Mouse (Mus musculus) ES-Bruce4 (cell line): ENCODE measurements around the gene Atp5e.

Source experiments
- CTCF ChIP-seq: IDR thresholded peaks from one replicate; pipeline ENCODE4 v1.8.1; 2011; ENCODE audit warnings: low read depth, low read length
- EP300 ChIP-seq: IDR thresholded peaks from 2 replicates; pipeline ENCODE4 v1.6.1; 2011; ENCODE audit warnings: low read depth, low read length; ENCODE audit not compliant: insufficient read depth
- POLR2A ChIP-seq: IDR thresholded peaks from one replicate; pipeline ENCODE4 v1.8.1; 2011; ENCODE audit warnings: low read length; ENCODE audit not compliant: insufficient read depth

DNA sequence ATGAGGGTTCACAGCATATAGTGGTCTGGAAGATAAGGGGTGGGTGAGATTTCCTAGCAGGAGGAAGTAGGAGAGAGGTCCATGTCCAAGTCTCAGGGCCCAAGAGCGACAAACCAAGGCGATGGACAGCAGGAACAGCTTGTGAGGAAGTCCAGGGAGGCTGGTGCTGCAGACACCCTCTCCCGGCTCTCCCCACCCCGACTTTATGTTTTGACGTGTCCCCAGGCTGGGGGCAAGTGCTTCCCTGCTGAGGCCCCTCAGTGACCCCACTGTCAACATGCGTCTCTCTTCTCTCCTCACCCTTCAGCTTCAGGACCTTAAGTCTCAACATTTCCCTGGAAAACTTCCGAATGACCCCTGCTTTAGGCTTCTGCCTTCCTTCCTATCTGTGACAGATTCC lies 50.8 kb downstream of the Atp5e start:
- no peak for TF ChIP-seq EP300
- TF ChIP-seq CTCF: no peak
- no peak for TF ChIP-seq POLR2A
